Mouse (Mus musculus) E14TG2a.4 (cell line): ENCODE results near the gene Ptpra.
A peak's percentile ranks its signal among the peaks of the same experiment; 100 is the strongest.

Experiments used
- CTCF ChIP-seq: conservative IDR thresholded peaks from 2 replicates; pipeline ENCODE4 v1.5.1; 2014; ENCODE audit warnings: low read length
- NANOG ChIP-seq: IDR thresholded peaks from 2 replicates; pipeline ENCODE4 v1.6.1; 2014; ENCODE audit warnings: borderline replicate concordance, low read length, mixed read lengths

DNA sequence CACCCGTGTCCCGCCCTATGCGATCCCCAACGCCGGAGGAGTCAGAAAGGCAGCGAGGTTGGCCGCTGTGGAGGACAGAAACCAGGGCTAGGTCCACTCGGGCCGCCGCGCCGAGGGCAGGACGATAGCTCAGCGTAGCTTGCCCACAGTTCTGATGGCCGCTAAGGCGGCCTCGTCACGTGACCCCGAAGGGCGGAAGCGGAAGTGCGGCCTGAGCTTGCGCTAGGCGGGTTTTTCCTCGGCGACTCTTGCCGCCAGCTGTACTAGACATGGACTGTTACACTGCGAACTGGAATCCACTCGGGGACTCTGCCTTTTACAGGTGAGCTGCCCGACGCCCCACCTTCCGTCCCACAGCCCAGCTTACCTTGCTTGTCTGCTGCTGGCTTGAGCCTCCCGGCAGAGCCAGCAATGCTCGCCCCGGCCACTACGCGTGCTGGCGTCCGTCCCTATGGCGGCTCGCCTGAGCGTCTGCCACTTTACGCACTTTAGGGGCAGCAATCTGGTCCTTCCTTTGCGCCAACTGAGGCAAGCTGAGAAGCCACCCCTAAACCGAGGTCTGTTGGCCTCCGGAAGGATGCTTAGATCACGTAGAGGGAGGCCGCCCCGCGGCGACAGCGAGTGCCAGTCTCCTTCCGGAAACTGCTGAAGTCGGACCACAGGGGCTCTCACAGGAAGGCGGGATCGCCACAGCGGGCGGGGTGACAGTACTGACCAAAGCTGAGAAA is 25.8 kb upstream of the Ptpra start, which contains the start of the genes Vps16 and Pced1a:
- peak; percentile 16 for TF ChIP-seq CTCF
- TF ChIP-seq NANOG: no peak
